Mouse (Mus musculus) spleen, postnatal 14 days (tissue): Measurements from ENCODE around the gene Mfsd6l.

Source experiments
- DNase-seq, 2 experiments: peaks; one replicate each; pipeline ENCODE4 v3.0.0; 2021 to 2022; ENCODE audit warnings: low spot score in 2 of 2

Gene Mfsd6l

DNA sequence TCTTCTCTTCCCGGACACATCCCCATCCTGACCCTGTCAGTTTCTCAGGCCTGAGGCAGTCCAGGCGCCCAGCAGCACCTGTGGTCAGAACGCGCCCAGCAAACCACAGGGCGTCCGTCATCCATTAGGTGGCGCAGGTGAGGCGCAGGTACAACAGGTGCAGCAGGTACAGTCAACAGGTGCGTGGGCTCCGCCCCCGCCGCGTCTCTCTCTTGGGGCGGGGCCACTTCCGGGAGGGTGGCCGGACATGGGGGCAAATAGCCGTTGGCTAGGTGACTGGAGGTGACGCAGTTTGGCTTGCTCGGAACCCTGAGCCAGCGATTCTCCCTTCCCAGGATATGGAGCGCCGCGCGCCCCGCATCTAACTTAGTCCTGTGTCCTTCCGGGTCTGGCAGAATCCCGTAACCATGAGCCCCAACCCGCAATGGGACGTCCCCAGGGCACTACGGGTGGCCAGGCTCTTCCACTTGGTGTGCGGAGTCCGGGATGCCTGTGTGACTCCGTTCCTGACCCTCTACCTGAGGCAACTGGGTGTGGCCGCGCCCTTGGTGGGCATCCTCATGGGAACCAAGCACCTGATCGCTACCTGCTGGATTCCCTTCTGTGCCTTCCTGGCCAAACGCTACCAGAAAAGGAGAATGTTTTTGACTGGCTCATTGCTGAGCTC lies at the start of gene Mfsd6l:
Mfsd6l (plus strand) TSS at position 269 of the 667 bp plus-strand sequence.
- DNase-seq = no peak

- no peak for DNase-seq
These were observed 48.7 kb upstream of the Mfsd6l start for GRCm38 (mm10) chr11:68507246-68507645.

GRCm38 (mm10) chr11:68508619-68509018 lies 47.4 kb upstream of the Mfsd6l start:
- DNase-seq = no peak

- DNase-seq = no peak
These were observed 46.8 kb upstream of the Mfsd6l start for GRCm38 (mm10) chr11:68509194-68509593.

DNA sequence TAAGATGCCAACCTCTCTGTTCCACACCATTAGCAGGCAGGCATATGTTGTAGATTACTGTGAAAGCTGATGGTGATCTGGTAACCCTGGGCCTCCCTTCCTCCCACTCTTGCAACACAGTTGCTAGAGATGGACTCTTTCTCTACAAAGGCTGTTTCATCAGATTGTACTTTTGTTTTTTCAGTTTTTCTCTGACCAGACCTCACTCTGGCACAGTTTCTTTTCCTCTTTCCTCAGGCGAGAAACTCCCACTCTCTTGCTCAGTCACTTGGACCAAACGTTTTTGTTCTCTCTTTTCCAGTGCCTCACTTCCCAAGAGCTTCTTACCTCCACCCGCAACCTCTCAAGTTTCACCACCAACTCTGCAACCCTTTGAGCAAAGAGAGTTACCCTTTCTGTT lies 42.0 kb upstream of the Mfsd6l start:
- DNase-seq = no peak

DNA sequence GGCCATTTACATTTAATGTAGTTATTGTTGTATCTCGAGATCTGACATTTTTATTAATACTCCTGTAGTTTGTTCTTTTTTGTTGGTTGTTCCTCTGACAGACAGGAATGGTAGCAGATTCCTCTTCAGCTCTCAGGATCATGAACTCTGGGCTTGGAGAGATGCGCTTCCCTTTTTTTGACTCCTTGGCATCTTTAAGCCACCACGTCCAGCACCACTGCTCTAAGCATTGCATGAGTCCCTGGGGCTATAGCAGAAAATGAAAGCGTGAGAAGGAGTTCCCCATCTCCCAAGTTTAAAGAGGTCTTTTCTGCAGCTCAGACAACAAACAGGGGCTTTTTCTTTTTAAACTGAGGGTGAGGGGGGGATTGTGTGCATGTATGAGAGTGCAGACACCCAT lies 36.6 kb upstream of the Mfsd6l start:
- no peak for DNase-seq

- DNase-seq = no peak
These were observed 36.2 kb upstream of the Mfsd6l start for GRCm38 (mm10) chr11:68519815-68520214.

DNA sequence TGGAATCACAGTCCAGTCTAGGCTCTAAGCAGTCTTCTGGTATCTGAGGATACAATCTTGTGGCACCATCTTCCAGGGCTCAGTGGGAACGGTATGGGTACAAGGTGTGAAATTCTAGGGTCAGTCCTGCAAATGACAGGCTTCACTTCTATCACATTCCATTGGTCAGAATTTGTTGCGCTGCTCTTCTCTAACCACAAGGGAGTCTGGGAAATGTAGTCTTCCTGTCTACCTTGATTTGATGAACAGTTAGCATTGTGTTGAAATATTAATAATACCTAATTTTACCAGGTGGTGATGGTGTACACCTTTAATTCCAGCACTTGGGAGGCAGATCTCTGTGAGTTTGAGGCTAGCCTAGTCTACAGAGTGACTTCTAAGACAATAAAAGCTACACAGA lies 35.5 kb upstream of the Mfsd6l start:
- no peak for DNase-seq

DNA sequence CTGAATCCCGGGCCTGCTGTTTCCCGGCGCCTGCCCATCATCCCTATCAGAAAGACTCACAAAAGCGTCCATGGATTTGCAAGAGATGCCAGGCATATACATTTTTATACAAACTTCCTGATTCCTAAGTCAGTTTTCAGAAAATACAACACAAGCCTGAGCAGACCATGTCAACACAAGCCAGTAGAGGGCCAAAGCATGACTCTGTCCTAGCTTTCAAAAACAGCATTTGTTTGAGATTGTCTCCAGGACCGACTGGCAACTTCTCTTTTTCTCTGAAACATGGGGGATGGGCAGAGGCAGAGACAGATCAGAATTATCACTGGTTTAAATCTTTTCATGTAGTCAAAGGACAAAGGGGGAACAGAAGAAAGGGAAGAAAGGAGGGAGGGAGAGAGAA lies 34.6 kb upstream of the Mfsd6l start:
- no peak for DNase-seq

GRCm38 (mm10) chr11:68526441-68526840 lies 29.5 kb upstream of the Mfsd6l start:
- no peak for DNase-seq

GRCm38 (mm10) chr11:68531066-68531806 lies 24.8 kb upstream of the Mfsd6l start:
- DNase-seq = peak in 1 of 2 experiments; percentile 22

GRCm38 (mm10) chr11:68531941-68532535 lies 23.9 kb upstream of the Mfsd6l start:
- DNase-seq = no peak

GRCm38 (mm10) chr11:68532773-68533172 lies 23.2 kb upstream of the Mfsd6l start:
- DNase-seq = no peak

- DNase-seq = no peak
These were observed 22.0 kb upstream of the Mfsd6l start for GRCm38 (mm10) chr11:68533971-68534475.

- no peak for DNase-seq
These were observed 20.0 kb upstream of the Mfsd6l start for GRCm38 (mm10) chr11:68536026-68536425.

DNA sequence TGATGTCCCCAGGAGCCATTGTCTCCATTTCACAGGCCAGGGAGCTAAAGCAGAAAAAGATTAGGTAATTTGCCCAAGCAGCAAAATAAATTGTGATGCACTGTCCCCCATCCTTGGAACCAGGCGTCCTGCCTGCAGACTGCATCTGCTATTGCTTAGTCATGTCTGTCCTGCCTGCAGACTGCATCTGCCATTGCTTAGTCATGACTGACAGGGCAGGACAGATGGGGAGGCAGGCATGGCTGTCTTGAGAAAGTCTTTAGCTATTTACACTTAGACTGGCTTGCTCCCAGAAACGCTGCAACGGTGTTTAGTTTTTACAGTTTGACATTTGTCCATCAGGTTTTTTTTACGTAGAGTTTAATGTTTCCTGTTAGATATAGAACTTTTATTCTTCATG lies 19.5 kb upstream of the Mfsd6l start:
- no peak for DNase-seq

DNA sequence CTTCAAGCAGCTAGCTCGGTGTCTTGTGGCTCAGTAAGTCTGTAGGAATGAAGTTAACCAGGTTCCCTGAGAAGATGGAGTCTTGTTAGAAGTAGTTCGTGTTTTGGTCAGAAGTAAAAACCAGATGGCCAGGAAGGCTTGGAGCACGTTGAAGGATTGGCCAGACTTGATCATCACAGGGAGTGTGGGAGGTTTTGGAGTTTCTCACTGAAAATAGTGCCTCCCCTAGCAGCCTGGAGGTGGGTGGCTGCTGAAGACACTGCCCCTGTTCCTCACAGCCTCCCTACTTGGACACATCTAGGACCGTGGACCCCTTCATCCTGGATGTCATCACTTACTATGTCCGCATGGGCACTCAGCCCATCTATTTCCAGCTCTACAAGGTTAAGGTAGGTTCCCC lies 16.4 kb upstream of the Mfsd6l start:
- DNase-seq = no peak

GRCm38 (mm10) chr11:68544554-68544953 lies 11.4 kb upstream of the Mfsd6l start:
- DNase-seq = no peak

GRCm38 (mm10) chr11:68545172-68545571 lies 10.8 kb upstream of the Mfsd6l start:
- DNase-seq = no peak

DNA sequence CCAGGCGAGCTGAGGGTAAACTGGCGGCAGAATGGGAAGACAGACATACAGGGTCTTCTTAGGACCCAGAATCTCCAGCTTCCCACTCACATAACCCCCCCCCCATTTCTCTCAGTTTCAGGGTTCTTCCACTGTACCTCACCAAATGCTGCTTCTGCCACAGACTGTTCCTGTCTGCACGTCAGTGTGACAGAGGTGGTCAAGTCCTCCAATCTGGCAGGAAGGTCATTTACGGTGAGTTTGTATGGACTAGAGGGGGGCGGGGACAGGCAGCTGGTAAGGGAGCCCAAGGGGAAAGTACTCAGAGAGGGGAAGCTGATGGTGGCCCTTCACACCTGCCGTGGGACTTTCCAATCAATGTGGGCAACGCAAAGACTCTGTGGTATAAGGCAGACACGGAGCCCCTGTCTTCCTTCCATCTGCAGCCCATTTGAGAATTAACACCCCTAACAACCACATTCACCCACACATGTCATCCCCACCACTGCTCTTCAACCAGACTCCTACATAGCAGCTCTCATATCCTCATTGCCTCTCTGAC lies 10.2 kb upstream of the Mfsd6l start:
- DNase-seq = no peak

GRCm38 (mm10) chr11:68547484-68547883 lies 8.5 kb upstream of the Mfsd6l start:
- no peak for DNase-seq

DNA sequence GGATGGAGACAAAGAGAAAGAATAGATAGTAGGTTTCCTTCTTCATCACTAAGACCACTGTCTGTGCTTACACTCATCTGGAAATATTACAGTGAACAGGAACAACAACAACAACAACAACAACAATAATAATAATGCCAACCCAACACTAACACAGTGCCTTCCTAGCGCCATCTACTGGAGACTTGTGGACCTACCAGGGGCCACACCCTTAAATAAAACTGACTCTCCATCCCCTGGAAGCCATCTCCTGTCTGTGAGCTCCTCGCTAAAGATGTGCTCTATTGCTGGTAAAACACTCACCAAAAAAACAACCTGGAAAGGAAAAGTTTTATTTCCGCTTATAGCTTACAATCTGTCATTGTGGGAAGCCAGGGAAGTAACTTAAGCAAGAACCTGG lies 6.4 kb upstream of the Mfsd6l start:
- no peak for DNase-seq

GRCm38 (mm10) chr11:68550358-68550757 lies 5.6 kb upstream of the Mfsd6l start:
- no peak for DNase-seq
